In genomic region chr8:110936217-110936616, GRCm38 (mm10) we compare ENCODE assay signal across 15 mouse cellular contexts. TPM values are rescaled to one million over a fixed set of nuclear protein-coding genes. Genes with fewer than 3 reads are reported as not detected.
DNase-seq lines count a peak whose midpoint lies in the region; ATAC-seq and TF ChIP-seq lines count a peak whose summit lies in the region.
"Had no signal": no experiment of that assay in that cellular context is flagged by ENCODE, and none has a peak within 500 bp of the region (broad histone marks: within the 10 kb centered on the region; RNA-seq: fewer than 3 reads in every experiment).

No protein-coding gene starts in this region.

- ATAC-seq in activated CD4-positive, CD25-positive, alpha-beta regulatory T cell, adult 4 months: no peak
- ATAC-seq: inflammation-experienced regulatory T-cells, adult 6 months; midbrain, embryonic 13.5 days had no signal

- H3K79me2 ChIP-seq in CH12.LX (replicated peaks; ENCODE audit: control insufficient read depth, extremely low read depth, insufficient read depth, poor library complexity, severe bottlenecking): peaks cover 63% of the 10 kb centered on the region

- TF ChIP-seq CTCF in layer of hippocampus, adult 2 months (conservative IDR thresholded peaks at IDR 0.05): no peak
- no peak for TF ChIP-seq CTCF in CH12.LX (conservative IDR thresholded peaks at IDR 0.05 in 1 of 2, IDR thresholded peaks at IDR 0.05 in 1 of 2; ENCODE audit: low read depth in 2 of 2, low read length in 2 of 2)

- H3K4me3 ChIP-seq in layer of hippocampus, adult 2 months: no peak overlapping the region
- H3K4me3 ChIP-seq in CH12.LX (replicated peaks in 1 of 3; ENCODE audit: low read depth in 2 of 3, low read length in 2 of 3, poor library complexity in 1 of 3): no peak overlapping the region
- H3K4me3 ChIP-seq: forebrain, embryonic 10.5 days; midbrain, embryonic 13.5 days; neural tube, embryonic 12.5 days had no signal

- no peak for TF ChIP-seq EP300 in CH12.LX (IDR thresholded peaks at IDR 0.05; ENCODE audit: low read length)

- TF ChIP-seq POLR2A in CH12.LX (IDR thresholded peaks at IDR 0.05; ENCODE audit: low read depth, low read length): no peak

- peak overlapping the region; percentile 64 for H3K27ac ChIP-seq in layer of hippocampus, adult 2 months
- H3K27ac ChIP-seq in CH12.LX (ENCODE audit: insufficient read depth, low read depth): no peak overlapping the region
- H3K27ac ChIP-seq: forebrain, embryonic 10.5 days; liver, embryonic 14.5 days; midbrain, embryonic 13.5 days; neural tube, embryonic 12.5 days had no signal

- DNase-seq in layer of hippocampus, adult 2 months (ENCODE audit: low spot score in 2 of 2): peak; percentile 44 to 47
- no peak for DNase-seq in layer of hippocampus, postnatal 36 days
- DNase-seq in CH12.LX (ENCODE audit: extremely low read depth): no peak
- peak; percentile 86 for DNase-seq in brain, adult 2 months (ENCODE audit: low read depth, low spot score)
- peak; percentile 64 for DNase-seq in gastrocnemius, postnatal 25 days
- no peak for DNase-seq in ovary, postnatal 14 days (ENCODE audit: low spot score)
- DNase-seq: adrenal gland, adult 2 months; kidney, postnatal 14 days; lung, postnatal 14 days had no signal

- H3K4me2 ChIP-seq in CH12.LX (ENCODE audit: insufficient read depth, low read depth, poor library complexity, severe bottlenecking): no peak overlapping the region; the same call in 1 of the 2 replicates
- H3K4me2 ChIP-seq: midbrain, embryonic 13.5 days; neural tube, embryonic 12.5 days had no signal

- no peaks in the 10 kb centered on the region for H3K27me3 ChIP-seq in CH12.LX (replicated peaks)
- H3K27me3 ChIP-seq: midbrain, embryonic 13.5 days; neural tube, embryonic 12.5 days had no signal

- in situ Hi-C loops in CH12.LX (cut with MboI; ENCODE audit: low pct_ligation_motif_present, low pct_unique_long_range_greater_than_20kb, low sequenced_read_pairs): no loop called here

- dilution Hi-C loops in CH12.LX (cut with MboI; ENCODE audit: extremely low pct_ligation_motif_present, extremely low pct_unique_long_range_greater_than_20kb, low sequenced_read_pairs): no loop called here

- peaks cover 11 to 65% of the 10 kb centered on the region in 2 experiments for H3K36me3 ChIP-seq in CH12.LX (replicated peaks in 1 of 2; ENCODE audit: control insufficient read depth in 1 of 2, insufficient read depth in 1 of 2, low read length in 1 of 2)
- H3K36me3 ChIP-seq: neural tube, embryonic 12.5 days had no signal

- 0 out of 2 replicates have a peak overlapping the region, but pooled peaks have one; percentile 18 for H3K9ac ChIP-seq in CH12.LX (ENCODE audit: insufficient read depth, low read depth)
- H3K9ac ChIP-seq: liver, embryonic 14.5 days; midbrain, embryonic 13.5 days; neural tube, embryonic 12.5 days had no signal

- no peak for TF ChIP-seq RAD21 in CH12.LX (IDR thresholded peaks at IDR 0.05; ENCODE audit: low read depth, low read length)

- peaks cover 26 to 84% of the 10 kb centered on the region in 2 experiments for H3K4me1 ChIP-seq in CH12.LX (ENCODE audit: control insufficient read depth in 1 of 2, insufficient read depth in 2 of 2)
- H3K4me1 ChIP-seq: midbrain, embryonic 13.5 days had no signal

- peaks cover 5% of the 10 kb centered on the region for H3K9me3 ChIP-seq in CH12.LX (replicated peaks; ENCODE audit: low read length)
- H3K9me3 ChIP-seq: forebrain, embryonic 10.5 days; midbrain, embryonic 13.5 days; neural tube, embryonic 12.5 days had no signal

TF ChIP-seq in CH12.LX, 34 proteins besides CTCF, POLR2A, EP300 and RAD21:
- TF ChIP-seq POLR2AphosphoS2 (IDR thresholded peaks at IDR 0.05; ENCODE audit: low read depth, low read length): no peak
- no peak for TF ChIP-seq ZKSCAN1 (IDR thresholded peaks at IDR 0.05; ENCODE audit: borderline replicate concordance, low read depth, low read length)
- TF ChIP-seq GABPA (IDR thresholded peaks at IDR 0.05; ENCODE audit: insufficient replicate concordance, low read depth, low read length): no peak
- TF ChIP-seq USF1 (IDR thresholded peaks at IDR 0.05; ENCODE audit: low read depth, low read length): no peak
- TF ChIP-seq MAFK (IDR thresholded peaks at IDR 0.05; ENCODE audit: insufficient replicate concordance, low read length): no peak
- TF ChIP-seq SMC3 (IDR thresholded peaks at IDR 0.05; ENCODE audit: low read depth, low read length): no peak
- TF ChIP-seq SIN3A (IDR thresholded peaks at IDR 0.05; ENCODE audit: low read length): no peak
- no peak for TF ChIP-seq ZMIZ1 (IDR thresholded peaks at IDR 0.05; ENCODE audit: low read depth, low read length)
- no peak for TF ChIP-seq NRF1 (IDR thresholded peaks at IDR 0.05; ENCODE audit: low read depth, low read length)
- no peak for TF ChIP-seq CHD1 (IDR thresholded peaks at IDR 0.05; ENCODE audit: low read depth, low read length)
- no peak for TF ChIP-seq JUN (IDR thresholded peaks at IDR 0.05; ENCODE audit: insufficient read depth, low read depth, low read length)
- TF ChIP-seq KAT2A (IDR thresholded peaks at IDR 0.05; ENCODE audit: insufficient replicate concordance, low read length): no peak
- TF ChIP-seq TCF12 (IDR thresholded peaks at IDR 0.05; ENCODE audit: low read depth, low read length): no peak
- TF ChIP-seq MAZ (IDR thresholded peaks at IDR 0.05; ENCODE audit: low read depth, low read length): no peak
- no peak for TF ChIP-seq BHLHE40 (IDR thresholded peaks at IDR 0.05; ENCODE audit: low read depth, low read length)

RNA-seq across cellular contexts. Expression of gene St3gal2, which starts 16.5 kb away (rescaled TPM):
- 100 to 1,000 TPM in 1 of 2 experiments, 10 to 100 TPM in 1; 95.1 to 104 TPM for total RNA-seq in layer of hippocampus, adult 2 months (2021)
- 10 to 100 TPM; 94.9 to 95.6 TPM for total RNA-seq in layer of hippocampus, postnatal 36 days (2021)
- total RNA-seq in CH12.LX (2012; rRNA removed): 14.6 and 16.9 TPM in 2 replicates
- 16.4 and 17.0 TPM in 2 replicates for total RNA-seq in CH12.LX (2014; rRNA removed)
- 41.4 and 44.5 TPM in 2 replicates for polyA plus RNA-seq in CH12.LX (2012; ENCODE audit: insufficient read length, low read depth)
- total RNA-seq in gastrocnemius, postnatal 25 days (2021): 10 to 100 TPM; 43.5 to 45.3 TPM
- polyA plus RNA-seq in activated CD4-positive, CD25-positive, alpha-beta regulatory T cell, adult 4 months (2017; shearing (Covaris generic)): 10 to 100 TPM in 1 of 2 experiments, 1 to 10 TPM in 1; 8.7 to 10.1 TPM

RNA-seq across cellular contexts. Expression of gene Fuk, which starts 33.9 kb away (rescaled TPM):
- 10 to 100 TPM; 23.5 to 29.0 TPM for total RNA-seq in layer of hippocampus, adult 2 months (2021)
- 10 to 100 TPM; 20.8 to 24.0 TPM for total RNA-seq in layer of hippocampus, postnatal 36 days (2021)
- 14.3 and 14.4 TPM in 2 replicates for total RNA-seq in CH12.LX (2012; rRNA removed)
- 6.6 and 6.8 TPM in 2 replicates for total RNA-seq in CH12.LX (2014; rRNA removed)
- polyA plus RNA-seq in CH12.LX (2012; ENCODE audit: insufficient read length, low read depth): 6.4 and 7.0 TPM in 2 replicates
- 1 to 10 TPM; 3.2 to 3.3 TPM for total RNA-seq in gastrocnemius, postnatal 25 days (2021)
- 1 to 10 TPM; 1.9 to 2.3 TPM for polyA plus RNA-seq in activated CD4-positive, CD25-positive, alpha-beta regulatory T cell, adult 4 months (2017; shearing (Covaris generic))

Comparison
In these comparisons a context has a peak if more than half of its experiments do, and no peak if none do; other contexts are left out.
1. DNase-seq: peak in layer of hippocampus, adult 2 months (2 of 2), brain, adult 2 months (single experiment) and gastrocnemius, postnatal 25 days (single experiment); none in layer of hippocampus, postnatal 36 days (0 of 2), CH12.LX (single experiment) and ovary, postnatal 14 days (single experiment).